Mouse (Mus musculus): ENCODE measurements at regions not wholly inside any gene's neighbourhood (a gene's known extent, or its start where the extent isn't known, plus 50 kb on each side); places are given as distances from the start of the nearest gene placed in this dataset.

- CTCF ChIA-PET = interaction anchor here in 1 of 4 experiments (0.6 kb wide), 1 partner anchor 1033 kb away, joined by 9 read pairs; no protein-coding TSS in a partner anchor
- POLR2A ChIA-PET = no interaction called here
These were observed 228.3 kb upstream of the Gadl1 start for GRCm38 (mm10) chr9:115680703-115681576.

- CTCF ChIA-PET = interaction anchor here in 1 of 4 experiments (0.6 kb wide), 1 partner anchor 1034 kb away, joined by 9 read pairs; no protein-coding TSS in a partner anchor
- POLR2A ChIA-PET = no interaction called here
These were observed 227.4 kb upstream of the Gadl1 start for GRCm38 (mm10) chr9:115681841-115682240.

DNA sequence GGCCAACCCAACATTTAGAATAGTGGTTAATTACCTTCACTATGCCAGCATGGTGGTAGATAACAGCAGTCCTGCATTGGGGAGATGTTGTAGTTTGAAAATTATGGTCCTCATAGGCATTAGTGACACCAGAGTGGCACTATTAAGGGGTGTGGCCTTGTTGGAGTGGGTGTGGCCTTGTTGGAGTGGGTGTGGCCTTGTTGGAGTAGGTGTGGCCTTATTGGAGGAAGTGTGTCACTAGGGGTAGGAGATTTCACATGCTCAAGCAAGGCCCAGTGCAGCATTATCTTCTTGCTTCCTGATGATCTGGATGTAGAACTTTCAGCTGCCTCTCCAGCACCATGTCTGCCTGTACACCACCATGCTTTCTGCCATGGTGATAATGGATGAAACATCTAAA lies 225.3 kb upstream of the Gadl1 start:
- ChIA-PET POLR2A (no interaction called here), CTCF (no interaction called here)

DNA sequence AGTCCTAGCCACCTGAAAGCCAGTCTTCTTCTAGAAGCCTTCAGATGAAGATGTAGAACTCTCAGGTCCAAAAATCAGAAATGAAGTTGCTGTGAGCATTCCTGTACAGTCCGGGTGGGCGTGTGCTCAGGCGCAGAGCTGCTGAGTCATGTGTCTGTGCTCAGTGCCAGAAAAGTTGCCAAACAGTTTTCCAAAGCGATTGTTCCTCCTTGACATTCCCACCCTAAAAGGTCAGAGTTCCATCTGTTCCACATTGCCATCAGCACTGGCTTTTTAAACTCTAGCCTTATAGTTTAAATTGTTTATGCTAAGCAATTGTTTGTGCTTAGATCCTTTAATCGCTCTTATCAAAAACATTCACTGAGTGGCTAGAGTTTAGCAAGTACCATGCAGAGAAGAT lies 222.7 kb upstream of the Gadl1 start:
- POLR2A ChIA-PET = no interaction called here
- CTCF ChIA-PET = no interaction called here

DNA sequence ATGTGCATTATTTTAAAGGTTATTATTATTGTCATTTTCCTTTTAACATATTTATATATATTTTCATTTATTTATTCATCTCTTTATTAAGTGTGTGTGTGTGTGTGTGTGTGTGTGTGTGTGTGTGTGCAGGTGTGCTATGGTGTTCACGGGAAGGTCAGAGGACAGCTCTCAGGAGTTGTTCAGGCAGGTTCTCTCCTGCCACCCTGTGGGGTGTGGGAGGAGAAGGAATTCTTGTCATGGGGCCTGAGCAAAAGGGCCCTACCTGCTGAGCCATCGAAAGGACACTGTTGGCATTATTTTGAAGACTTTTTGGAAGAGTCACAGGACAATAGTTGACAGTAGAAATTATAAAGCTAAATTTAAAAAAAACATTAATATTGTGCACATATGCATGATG lies 216.4 kb upstream of the Gadl1 start:
- POLR2A ChIA-PET = no interaction called here

GRCm38 (mm10) chr9:115703791-115704190 lies 205.5 kb upstream of the Gadl1 start:
- CTCF ChIA-PET = interaction anchor here (0.6 to 2.5 kb wide), 9 partner anchors 9 to 741 kb away, joined by 3 to 18 read pairs (median 3); no protein-coding TSS in a partner anchor
- POLR2A ChIA-PET = interaction anchor here in 1 of 4 experiments (0.9 kb wide), 1 partner anchor 14 kb away, joined by 3 read pairs; no protein-coding TSS in a partner anchor

More for the DNA sequence above, 216.4 kb upstream of the Gadl1 start:
- CTCF ChIA-PET = no interaction called here

DNA sequence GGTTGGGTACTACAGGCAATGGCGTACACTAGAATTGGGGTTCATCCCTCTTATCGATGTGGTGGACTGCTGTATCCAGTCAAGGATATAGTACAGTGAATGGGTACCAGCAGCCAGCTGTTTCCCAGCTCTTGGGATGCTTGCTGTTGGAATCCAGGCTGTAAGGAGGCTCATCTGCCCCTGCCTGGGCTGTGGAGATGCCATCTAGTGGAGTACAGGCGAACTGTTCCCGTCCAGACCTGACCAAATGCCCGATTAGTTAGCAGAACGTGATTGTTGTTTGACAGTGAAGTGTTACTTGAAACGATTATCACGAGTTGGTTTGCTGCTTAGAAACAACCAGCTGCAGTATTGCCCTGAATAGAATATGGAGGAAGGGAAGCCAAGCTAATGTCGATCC lies 205.0 kb upstream of the Gadl1 start:
- ChIA-PET POLR2A (interaction anchor here in 1 of 4 experiments (0.5 kb wide), 1 partner anchor 234 kb away, joined by 3 read pairs; no protein-coding TSS in a partner anchor), CTCF (interaction anchor here (0.6 to 2.5 kb wide), 9 partner anchors 10 to 741 kb away, joined by 3 to 18 read pairs (median 3); no protein-coding TSS in a partner anchor)

DNA sequence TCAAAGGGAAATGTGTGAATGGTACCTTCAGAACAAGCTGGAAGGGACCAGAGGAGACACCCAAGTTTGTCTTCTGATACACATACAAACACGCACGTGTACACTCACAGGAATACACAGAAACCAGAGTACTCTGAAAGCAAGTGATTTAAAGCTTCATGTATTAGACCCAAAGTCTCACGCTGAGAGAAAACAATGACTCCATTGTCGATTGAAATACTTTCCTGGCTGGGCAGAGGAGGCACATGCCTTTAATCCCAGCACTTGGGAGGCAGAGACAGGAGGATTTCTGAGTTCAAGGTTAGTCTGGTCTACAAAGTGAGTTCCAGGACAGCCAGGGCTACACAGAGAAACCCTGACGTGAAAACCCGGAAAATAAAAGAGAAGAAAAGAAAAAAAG lies 203.5 kb upstream of the Gadl1 start:
- CTCF ChIA-PET = interaction anchor here in 2 of 4 experiments (0.6 to 2.5 kb wide), 5 partner anchors 18 to 618 kb away, joined by 3 to 18 read pairs (median 3); no protein-coding TSS in a partner anchor
- POLR2A ChIA-PET = interaction anchor here in 3 of 4 experiments (0.7 to 2.5 kb wide), 6 partner anchors 18 to 539 kb away, joined by 3 to 9 read pairs (median 3); no protein-coding TSS in a partner anchor

GRCm38 (mm10) chr9:115708199-115708934 lies 200.9 kb upstream of the Gadl1 start:
- ChIA-PET CTCF (no interaction called here), POLR2A (no interaction called here)

GRCm38 (mm10) chr9:115710039-115710739 lies 199.1 kb upstream of the Gadl1 start:
- ChIA-PET POLR2A (no interaction called here), CTCF (interaction anchor here in 1 of 4 experiments (1.0 kb wide), 1 partner anchor 332 kb away, joined by 3 read pairs; no protein-coding TSS in a partner anchor)

GRCm38 (mm10) chr9:115720306-115720705 lies 188.9 kb upstream of the Gadl1 start:
- POLR2A ChIA-PET = no interaction called here

DNA sequence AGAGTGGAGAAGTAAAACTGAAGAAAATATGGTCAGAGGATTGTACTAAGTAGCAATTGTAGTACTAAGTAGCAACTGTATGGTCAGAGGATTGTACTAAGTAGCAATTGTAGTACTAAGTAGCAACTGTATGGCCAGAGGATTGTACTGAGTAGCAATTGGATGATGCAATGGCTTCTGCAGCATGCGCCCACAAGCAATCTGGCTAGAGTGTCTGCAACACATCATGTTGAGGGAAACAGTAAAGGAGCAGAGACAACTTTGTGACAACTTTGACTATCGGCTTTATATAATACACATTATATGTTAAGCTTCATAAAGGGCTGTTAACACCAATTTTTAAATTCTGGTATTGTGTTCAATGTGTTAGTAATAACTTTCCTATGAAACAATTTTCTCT lies 188.4 kb upstream of the Gadl1 start:
- CTCF ChIA-PET = no interaction called here
- POLR2A ChIA-PET = no interaction called here

More at GRCm38 (mm10) chr9:115720306-115720705, 188.9 kb upstream of the Gadl1 start:
- CTCF ChIA-PET = no interaction called here

DNA sequence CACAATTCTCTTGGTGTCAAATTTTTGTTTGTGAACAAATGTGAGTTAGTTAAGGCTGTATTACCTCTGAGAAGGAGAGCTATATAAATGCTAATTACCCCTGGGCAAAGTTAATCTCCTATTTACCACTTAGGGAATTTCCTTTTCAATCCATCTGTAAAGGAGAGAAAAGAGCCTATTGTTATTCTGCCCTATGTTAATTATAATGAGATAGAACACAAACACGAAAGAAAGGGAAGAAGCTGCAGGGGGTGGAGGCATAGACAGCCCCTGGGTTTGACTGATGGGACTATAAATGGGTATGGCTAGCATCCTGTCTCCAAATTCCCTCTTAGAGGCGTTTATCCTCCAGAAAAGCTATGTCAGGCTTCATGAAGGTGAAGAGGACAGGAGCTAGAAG lies 185.2 kb upstream of the Gadl1 start:
- CTCF ChIA-PET = interaction anchor here in 3 of 4 experiments (0.7 to 1.3 kb wide), 4 partner anchors 8 to 309 kb away, joined by 3 to 4 read pairs (median 3); no protein-coding TSS in a partner anchor
- POLR2A ChIA-PET = interaction anchor here in 3 of 4 experiments (0.6 to 2.3 kb wide), 13 partner anchors 11 to 694 kb away, joined by 3 to 10 read pairs (median 3); partner anchors contain the start of gene Stt3b (in 1 of the 3)

GRCm38 (mm10) chr9:115727361-115727760 lies 181.9 kb upstream of the Gadl1 start:
- CTCF ChIA-PET = no interaction called here
- POLR2A ChIA-PET = interaction anchor here in 1 of 4 experiments (1.0 kb wide), 1 partner anchor 21 kb away, joined by 3 read pairs; no protein-coding TSS in a partner anchor

DNA sequence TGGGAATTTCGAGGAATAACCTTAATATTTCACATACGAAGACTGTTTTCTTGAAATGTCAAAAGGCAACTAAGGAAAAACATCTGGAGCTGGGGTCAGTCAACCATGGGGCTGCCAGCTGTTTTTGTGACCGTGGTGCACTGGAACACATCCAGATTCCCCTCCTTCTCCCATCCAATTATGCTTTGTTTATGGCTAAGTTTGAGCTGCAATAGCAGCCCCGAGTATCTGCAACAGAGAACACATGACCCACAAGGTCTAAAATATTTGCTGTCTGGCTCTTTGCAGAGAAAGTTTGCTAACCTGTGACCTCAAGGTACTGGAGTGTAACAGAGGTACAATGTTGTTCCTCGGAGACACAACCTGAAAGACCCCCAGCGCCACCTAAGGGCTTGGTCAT lies 177.7 kb upstream of the Gadl1 start:
- CTCF ChIA-PET = interaction anchor here in 1 of 4 experiments (0.7 kb wide), 1 partner anchor 366 kb away, joined by 3 read pairs; no protein-coding TSS in a partner anchor
- POLR2A ChIA-PET = interaction anchor here in 2 of 4 experiments (0.7 to 1.2 kb wide), 3 partner anchors 11 to 901 kb away, joined by 3 to 4 read pairs (median 4); no protein-coding TSS in a partner anchor

GRCm38 (mm10) chr9:115733104-115733503 lies 176.2 kb upstream of the Gadl1 start:
- CTCF ChIA-PET = interaction anchor here in 1 of 4 experiments (1.1 kb wide), 1 partner anchor 9 kb away, joined by 4 read pairs; no protein-coding TSS in a partner anchor
- POLR2A ChIA-PET = interaction anchor here in 3 of 4 experiments (0.6 to 0.7 kb wide), 5 partner anchors 20 to 630 kb away, joined by 3 to 4 read pairs (median 3); no protein-coding TSS in a partner anchor

DNA sequence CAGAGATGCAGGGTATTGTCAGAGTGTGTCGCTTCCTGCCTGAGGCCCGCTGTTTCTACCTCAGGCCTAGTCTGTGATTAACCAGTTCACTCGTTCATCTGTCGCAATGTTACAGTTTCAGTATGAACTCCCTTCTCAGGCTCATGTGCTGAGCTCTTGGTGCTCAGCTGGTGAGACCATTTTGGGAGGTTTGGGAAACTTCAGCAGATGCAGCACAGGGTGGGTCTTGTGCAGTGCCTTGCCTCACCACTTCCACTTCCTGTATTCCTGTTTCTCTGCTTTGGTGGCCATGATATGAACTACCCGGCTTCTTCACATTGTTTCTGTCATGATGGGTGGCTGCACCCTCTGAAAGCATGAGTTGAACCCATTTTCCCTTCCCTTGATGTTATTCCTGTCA lies 169.3 kb upstream of the Gadl1 start:
- ChIA-PET POLR2A (interaction anchor here in 1 of 4 experiments (0.6 kb wide), 1 partner anchor 96 kb away, joined by 3 read pairs; no protein-coding TSS in a partner anchor), CTCF (no interaction called here)

DNA sequence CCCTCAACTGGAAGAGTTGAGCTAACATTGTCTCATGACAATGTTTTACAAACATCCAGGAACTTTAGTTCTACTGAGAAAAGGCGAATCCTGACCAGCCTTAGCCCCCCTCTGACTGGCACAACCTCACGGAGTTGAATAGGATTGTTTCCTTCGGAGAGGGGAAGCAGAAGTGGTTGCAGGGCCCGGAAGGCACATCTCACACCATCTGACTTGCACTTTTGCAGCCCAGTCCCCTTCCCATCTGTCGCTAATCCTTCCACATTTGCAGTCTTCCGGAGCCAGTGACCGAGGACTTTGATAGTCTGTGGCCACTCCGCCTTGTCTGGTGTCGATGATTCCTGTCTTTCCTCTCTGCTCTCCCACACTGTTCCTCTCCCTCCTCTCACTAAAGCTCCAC lies 162.8 kb upstream of the Gadl1 start:
- CTCF ChIA-PET = no interaction called here
- POLR2A ChIA-PET = interaction anchor here in 1 of 4 experiments (0.7 kb wide), 1 partner anchor 14 kb away, joined by 3 read pairs; no protein-coding TSS in a partner anchor

Measured in embryonic stem cell, embryonic (primary cell).